Mouse (Mus musculus) embryonic facial prominence, embryonic 13.5 days (tissue): ENCODE data around the gene Oog3. TPM values are rescaled to one million over a fixed set of nuclear protein-coding genes. Genes with fewer than 3 reads are reported as not detected.

Experiments
- ATAC-seq: fragments of 200-750 bp; cut with Nextera tagmentation; 2 replicates; pipeline ENCODE4 v1.8.0; 2017; ENCODE audit warnings: low read depth; ENCODE audit not compliant: insufficient number of reproducible peaks, insufficient read depth, low FRiP score, low TSS enrichment
- H3K27ac ChIP-seq: fragments of 300-500 bp; sonication (generic); 2 replicates; pipeline ENCODE4 v1.5.1; 2015; ENCODE audit warnings: moderate library complexity, mild to moderate bottlenecking, inconsistent platforms
- H3K27me3 ChIP-seq: fragments of 300-500 bp; sonication (generic); 2 replicates; pipeline ENCODE4 v1.6.1; 2015; ENCODE audit warnings: mild to moderate bottlenecking, inconsistent platforms
- H3K36me3 ChIP-seq: fragments of 300-500 bp; sonication (generic); 2 replicates; pipeline ENCODE4 v1.6.1; 2015; ENCODE audit warnings: mild to moderate bottlenecking, inconsistent platforms
- H3K4me1 ChIP-seq: fragments of 300-500 bp; sonication (generic); 2 replicates; pipeline ENCODE4 v1.6.1; 2015; ENCODE audit warnings: inconsistent platforms
- H3K4me2 ChIP-seq: fragments of 300-500 bp; sonication (generic); 2 replicates; pipeline ENCODE4 v1.6.1; 2015; ENCODE audit warnings: moderate library complexity, mild to moderate bottlenecking, inconsistent platforms
- H3K4me3 ChIP-seq: fragments of 300-500 bp; sonication (generic); 2 replicates; pipeline ENCODE4 v1.5.1; 2015; ENCODE audit warnings: mild to moderate bottlenecking, inconsistent platforms
- H3K9ac ChIP-seq: fragments of 300-500 bp; sonication (generic); 2 replicates; pipeline ENCODE4 v1.6.1; 2015; ENCODE audit warnings: mild to moderate bottlenecking, inconsistent platforms
- H3K9me3 ChIP-seq: fragments of 300-500 bp; sonication (generic); 2 replicates; pipeline ENCODE4 v1.6.1; 2016; ENCODE audit warnings: inconsistent platforms
- WGBS: fragments of 180-500 bp; shearing (Covaris S2); methylation state at CpG from one replicate; pipeline ENCODE4 v1.1.7; 2015; ENCODE audit warnings: mixed read lengths; 5-methylcytosine and 5-hydroxymethylcytosine counted together
- polyA plus RNA-seq: library from polyadenylated mRNA; unstranded; fragments of >200 nt; fragmentation: Nextera tagmentation; extraction: Ambion mirVana; gene quantifications from 2 replicates; pipeline ENCODE4 v1.2.1, GENCODE M21; 2015

The Oog3 gene
- not detected in 2 replicates for polyA plus RNA-seq

GRCm38 (mm10) chr4:144162563-144162962, at the start of gene Oog3:
Gene Oog3, minus strand, starts transcription at chr4:144162663.
- Histone ChIP-seq H3K27ac (no peak within 1 kb of the TSS), H3K4me1 (no peaks in the 10 kb centered on the region), H3K27me3 (no peaks in the 10 kb centered on the region), H3K4me2 (no peak within 1 kb of the TSS), H3K36me3 (no peaks in the 10 kb centered on the region), H3K9me3 (peaks cover 22% of the 10 kb centered on the region), H3K9ac (no peak within 1 kb of the TSS), H3K4me3 (no peak within 1 kb of the TSS)
- WGBS, result 81% methylated on average over 1 of the region's 1 CpGs
- ATAC-seq, result no peak

- H3K9ac ChIP-seq, result no peak within 1 kb of the TSS
- 44% methylated on average over 1 of the region's 1 CpGs for WGBS
- no peak for ATAC-seq
Measured at GRCm38 (mm10) chr4:144190419-144190818, 28.0 kb upstream of the Oog3 start, which contains the start of gene Oog2. Gene Oog2, plus strand, starts transcription at chr4:144190719.

More at GRCm38 (mm10) chr4:144190419-144190818, 28.0 kb upstream of the Oog3 start, which contains the start of gene Oog2:
- Histone ChIP-seq H3K27me3 (no peaks in the 10 kb centered on the region), H3K9me3 (0 out of 2 replicates have a peak, but pooled peaks cover 2% of the 10 kb centered on the region), H3K27ac (no peak within 1 kb of the TSS), H3K4me1 (no peaks in the 10 kb centered on the region), H3K4me3 (no peak within 1 kb of the TSS), H3K4me2 (no peak within 1 kb of the TSS), H3K36me3 (no peaks in the 10 kb centered on the region)

Other genes with a start within 250 kb of the Oog3 start
- not detected in 2 replicates for gene Pramef25, start 211.6 kb downstream of the Oog3 start, polyA plus RNA-seq
- not detected in 2 replicates for gene Gm13101, start 195.7 kb downstream of the Oog3 start, polyA plus RNA-seq
- not detected in 2 replicates for gene Pramef17, start 168.3 kb downstream of the Oog3 start, polyA plus RNA-seq
- gene Pramel4, start 103.5 kb downstream of the Oog3 start, polyA plus RNA-seq, result not detected in 2 replicates
- not detected in 2 replicates for gene Gm13102, start 56.2 kb downstream of the Oog3 start, polyA plus RNA-seq
- gene Oog2, start 28.1 kb upstream of the Oog3 start, polyA plus RNA-seq, result not detected in 2 replicates
- gene C87977, start 50.7 kb upstream of the Oog3 start, polyA plus RNA-seq, result not detected in 2 replicates
- gene Pramel5, start 117.8 kb upstream of the Oog3 start, polyA plus RNA-seq, result not detected in 2 replicates
- not detected in 2 replicates for gene Gm13128, start 167.6 kb upstream of the Oog3 start, polyA plus RNA-seq
- not detected in 2 replicates for gene Gm13119, start 195.3 kb upstream of the Oog3 start, polyA plus RNA-seq
- gene Pramef20, start 215.3 kb upstream of the Oog3 start, polyA plus RNA-seq, result not detected in 2 replicates
- 0.44 and 0.58 TPM in 2 replicates for gene Pramef12, start 245.8 kb upstream of the Oog3 start, polyA plus RNA-seq